Mouse (Mus musculus) small intestine, adult 2 months (tissue): Measurements from ENCODE around the gene Col4a2.

Experiments
- CTCF ChIP-seq: fragments of 200-500 bp; IDR thresholded peaks from 2 replicates; pipeline ENCODE4 v1.5.1; 2012; ENCODE audit warnings: low read depth, mild to moderate bottlenecking, control low read depth, inconsistent platforms, low read length, moderate library complexity, mixed read lengths; ENCODE audit not compliant: insufficient replicate concordance, insufficient read length; ENCODE audit errors: extremely low read depth
- POLR2A ChIP-seq: fragments of 200-500 bp; IDR thresholded peaks from 2 replicates; pipeline ENCODE4 v1.6.1; 2012; ENCODE audit warnings: low read depth, mild to moderate bottlenecking, control low read depth, inconsistent platforms, low read length, moderate library complexity

DNA sequence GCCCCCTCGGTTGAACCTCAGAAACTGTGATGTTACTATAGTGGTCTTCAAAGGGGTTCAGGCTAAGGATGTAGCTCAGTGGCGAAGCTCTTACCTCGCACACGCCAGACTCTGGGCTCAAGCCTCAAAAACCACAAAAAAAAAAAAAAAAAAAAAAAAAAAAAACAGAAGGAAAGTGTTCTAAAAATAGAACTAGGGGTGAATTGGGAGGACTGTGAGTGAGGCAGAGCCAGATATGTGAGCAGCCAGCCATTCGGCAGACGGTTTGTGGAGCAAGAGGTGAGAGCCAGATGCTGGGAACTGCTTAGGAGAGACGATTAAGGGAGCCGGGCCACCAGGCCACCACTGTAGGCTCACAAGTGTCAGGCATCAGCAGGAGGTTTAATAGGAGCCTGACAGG lies 81.0 kb downstream of the Col4a2 start:
- TF ChIP-seq POLR2A (no peak), CTCF (no peak)
